Mouse (Mus musculus) inflammation-experienced regulatory T-cells, adult 6 months (primary cell): ENCODE measurements at regions not wholly inside any gene's neighbourhood (a gene's known extent, or its start where the extent isn't known, plus 50 kb on each side); places are given as distances from the start of the nearest gene placed in this dataset.
"Not testable (repeated sequence)": the region's sequence is repeated elsewhere in the genome, so short reads cannot be mapped to it uniquely, and the experiment has no call there.

Experiments
- ATAC-seq: one replicate; pipeline ENCODE4 v1.8.0; 2017

GRCm38 (mm10) chr2:10658317-10658716 is 288.0 kb downstream of the Sfmbt2 start:
- no peak for ATAC-seq

- not testable (repeated sequence) for ATAC-seq
These were observed 297.6 kb downstream of the Sfmbt2 start for GRCm38 (mm10) chr2:10667915-10668314.

GRCm38 (mm10) chr2:10670423-10671298 is 300.4 kb downstream of the Sfmbt2 start:
- no peak for ATAC-seq

GRCm38 (mm10) chr2:10671299-10671632 is 301.0 kb downstream of the Sfmbt2 start:
- ATAC-seq = no peak

GRCm38 (mm10) chr2:10672196-10672595 is 301.9 kb downstream of the Sfmbt2 start:
- ATAC-seq = no peak

GRCm38 (mm10) chr2:10674738-10675349 is 304.5 kb downstream of the Sfmbt2 start:
- ATAC-seq = no peak

- ATAC-seq = no peak
These were observed 331.1 kb downstream of the Sfmbt2 start for GRCm38 (mm10) chr2:10701459-10701858.

- no peak for ATAC-seq
These were observed 348.1 kb downstream of the Sfmbt2 start for GRCm38 (mm10) chr2:10718366-10718765.

GRCm38 (mm10) chr2:10734337-10734736 is 364.0 kb downstream of the Sfmbt2 start:
- not testable (repeated sequence) for ATAC-seq

GRCm38 (mm10) chr2:10736696-10737457 is 366.6 kb downstream of the Sfmbt2 start:
- ATAC-seq = no peak

GRCm38 (mm10) chr2:10737458-10737775 is 367.1 kb downstream of the Sfmbt2 start:
- ATAC-seq = no peak

GRCm38 (mm10) chr2:10745127-10745526 is 374.8 kb downstream of the Sfmbt2 start:
- no peak for ATAC-seq

- no peak for ATAC-seq
These were observed 385.1 kb downstream of the Sfmbt2 start for GRCm38 (mm10) chr2:10755375-10755774.

- no peak for ATAC-seq
These were observed 387.0 kb downstream of the Sfmbt2 start for GRCm38 (mm10) chr2:10757202-10757840.

GRCm38 (mm10) chr2:10757886-10758285 is 387.6 kb downstream of the Sfmbt2 start:
- no peak for ATAC-seq

GRCm38 (mm10) chr2:10762236-10762635 is 391.9 kb downstream of the Sfmbt2 start:
- no peak for ATAC-seq

- ATAC-seq = no peak
These were observed 388.8 kb upstream of the Prkcq start for GRCm38 (mm10) chr2:10783071-10783470.

- ATAC-seq = no peak
These were observed 388.3 kb upstream of the Prkcq start for GRCm38 (mm10) chr2:10783594-10783993.

GRCm38 (mm10) chr2:10784266-10784665 is 387.6 kb upstream of the Prkcq start:
- ATAC-seq = no peak

- no peak for ATAC-seq
These were observed 386.8 kb upstream of the Prkcq start for GRCm38 (mm10) chr2:10785156-10785555.

GRCm38 (mm10) chr2:10788509-10788908 is 383.4 kb upstream of the Prkcq start:
- no peak for ATAC-seq

GRCm38 (mm10) chr2:10791233-10791632 is 380.7 kb upstream of the Prkcq start:
- ATAC-seq = no peak

GRCm38 (mm10) chr2:10816374-10816773 is 355.5 kb upstream of the Prkcq start:
- no peak for ATAC-seq
